Mouse (Mus musculus) lung, postnatal 14 days (tissue): ENCODE data around the gene Gm20916.
"Not testable (repeated sequence)": the region's sequence is repeated elsewhere in the genome, so short reads cannot be mapped to it uniquely, and the experiment has no call there.

Experiments used
- DNase-seq: peaks from one replicate; pipeline ENCODE4 v3.0.0; 2021

Gene Gm20916

GRCm38 (mm10) chrY:79319265-79319664, at the start of gene Gm20916:
Gene Gm20916 (plus strand): TSS chrY:79319565.
- DNase-seq, result not testable (repeated sequence)
